Mouse (Mus musculus) gastrocnemius, adult 2 months (tissue): ENCODE measurements around the gene Gm49339. TPM values are rescaled to one million over a fixed set of nuclear protein-coding genes. Genes with fewer than 3 reads are reported as not detected.
"Not testable (repeated sequence)": the region's sequence is repeated elsewhere in the genome, so short reads cannot be mapped to it uniquely, and the experiment has no call there.

Source experiments
- DNase-seq: peaks from one replicate; pipeline ENCODE4 v3.0.0; 2022
- H3K27ac ChIP-seq: fragments of 200-600 bp; 2 replicates; pipeline ENCODE4 v1.8.1; 2022; ENCODE audit warnings: mild to moderate bottlenecking
- H3K4me3 ChIP-seq: fragments of 200-600 bp; 2 replicates; pipeline ENCODE4 v1.8.1; 2022; ENCODE audit warnings: mild to moderate bottlenecking, moderate library complexity
- CTCF ChIP-seq: fragments of 200-600 bp; IDR thresholded peaks from 2 replicates; pipeline ENCODE4 v1.8.1; 2022; ENCODE audit warnings: antibody characterized with exemption, mild to moderate bottlenecking, moderate library complexity
- intact Hi-C: fragments of 180-260 bp; cut with DNase I; formaldehyde crosslinking; loops from one replicate; pipeline ENCODE4 v1.15.1; 2025
- long read RNA-seq, 2 experiments: library from polyadenylated mRNA; stranded (forward); transcript quantifications; one replicate each; pipeline ENCODE4 v2.0.0; 2021
- total RNA-seq, 2 experiments: library from RNA; stranded (reverse); gene quantifications; 2 replicates each; pipeline ENCODE4 v1.2.3; 2021

Gm49339 gene
- total RNA-seq: not detected
- long read RNA-seq, experiment 1: 0 reads
- long read RNA-seq, experiment 2: 0 reads

DNA sequence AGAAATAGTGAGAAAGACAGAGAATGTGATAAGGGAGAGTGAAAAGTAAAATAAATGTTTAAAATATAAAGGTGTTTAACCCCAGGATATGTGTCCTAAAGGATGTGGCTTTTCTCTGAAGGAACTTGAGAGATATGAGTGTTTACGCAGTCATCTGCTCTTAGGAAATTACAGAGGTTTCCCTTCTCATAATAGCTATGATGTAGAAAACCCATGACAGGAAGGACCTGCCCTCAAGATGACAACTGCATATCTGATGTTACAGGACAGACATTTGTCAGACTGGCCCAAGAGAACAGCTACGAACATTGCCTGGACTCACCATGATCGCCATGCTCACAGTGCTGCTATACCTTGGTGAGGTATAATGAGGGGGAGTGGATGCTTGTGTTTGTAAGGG, at the start of gene Gm49339, which contains the start of gene Lilr4b:
Gene Gm49339 (plus strand): TSS at position 216 of the 400 bp plus-strand sequence.
Gene Lilr4b (plus strand): TSS at position 236 of the 400 bp plus-strand sequence.
- H3K27ac ChIP-seq, intact Hi-C loops, H3K4me3 ChIP-seq, DNase-seq: not testable (repeated sequence)

- TF ChIP-seq CTCF: no peak
- no peak for DNase-seq
- Histone ChIP-seq H3K27ac (no peak overlapping the region), H3K4me3 (no peak overlapping the region)
- intact Hi-C loops: no loop called here
Observed at GRCm38 (mm10) chr10:51432940-51433339, 47.5 kb upstream of the Gm49339 start.

- no peak for TF ChIP-seq CTCF
- DNase-seq: no peak
- Histone ChIP-seq H3K27ac (no peak overlapping the region), H3K4me3 (no peak overlapping the region)
- intact Hi-C loops: no loop called here
Observed at GRCm38 (mm10) chr10:51435684-51436083, 44.7 kb upstream of the Gm49339 start.

GRCm38 (mm10) chr10:51451610-51452009, 28.8 kb upstream of the Gm49339 start:
- intact Hi-C loops: no loop called here
- H3K4me3 ChIP-seq: no peak overlapping the region
- no peak overlapping the region for H3K27ac ChIP-seq
- DNase-seq: no peak
- no peak for TF ChIP-seq CTCF

DNA sequence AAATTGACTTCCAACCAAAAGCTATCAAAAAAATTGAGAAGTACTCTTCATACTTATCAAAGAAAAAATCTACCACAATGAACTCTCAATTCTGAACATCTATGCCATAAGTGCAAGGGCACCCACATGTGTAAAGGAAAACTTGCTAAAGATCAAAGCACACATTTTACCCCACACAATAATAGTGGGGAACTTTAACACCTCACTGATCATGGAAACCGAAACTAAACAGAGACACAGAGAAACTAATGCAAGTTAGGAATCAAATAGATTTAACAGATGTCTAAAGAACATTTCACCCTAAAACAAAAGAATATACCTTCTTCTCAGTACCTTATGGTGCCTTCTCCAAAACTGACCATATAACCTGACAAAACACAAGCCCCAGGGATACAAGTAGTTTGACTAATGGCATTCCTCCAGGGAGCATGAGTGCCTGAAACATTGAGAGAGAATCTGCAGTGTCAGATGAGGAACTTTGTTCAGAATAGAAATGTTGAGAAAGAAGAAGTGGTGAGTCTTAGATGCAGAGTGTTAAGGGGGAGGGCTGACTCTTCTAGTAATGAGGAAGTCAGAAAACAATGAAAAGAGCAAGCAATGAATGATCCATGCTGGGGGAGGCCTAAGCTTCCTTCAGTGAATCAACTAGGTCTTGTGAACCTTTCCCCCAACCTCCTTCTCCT, 26.7 kb upstream of the Gm49339 start:
- Histone ChIP-seq H3K27ac (no peak overlapping the region), H3K4me3 (no peak overlapping the region)
- no peak for DNase-seq
- no peak for TF ChIP-seq CTCF
- intact Hi-C loops: no loop called here

DNA sequence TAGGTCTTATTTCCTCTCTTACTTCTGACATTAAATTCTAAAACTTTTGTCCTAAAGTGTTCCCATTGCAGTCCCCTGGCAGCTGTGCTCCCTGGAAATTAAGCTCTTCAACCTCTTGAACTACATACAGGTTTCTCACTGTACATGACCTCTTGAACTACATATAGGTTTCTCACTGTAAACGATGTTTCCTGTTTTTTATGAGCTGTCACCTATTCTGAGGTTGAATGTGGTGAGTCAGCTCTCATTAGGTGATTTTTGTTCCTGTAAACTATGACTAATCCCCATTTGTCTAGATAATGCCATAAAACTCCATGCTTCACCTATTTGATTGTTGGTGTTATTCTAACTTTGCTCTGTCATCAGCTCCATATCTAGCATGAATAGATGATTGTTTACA, 26.0 kb upstream of the Gm49339 start:
- H3K27ac ChIP-seq: no peak overlapping the region

GRCm38 (mm10) chr10:51455762-51456161, 24.6 kb upstream of the Gm49339 start:
- intact Hi-C loops: no loop called here
- no peak for DNase-seq
- H3K27ac ChIP-seq: no peak overlapping the region
- no peak for TF ChIP-seq CTCF
- H3K4me3 ChIP-seq: no peak overlapping the region

More for the DNA sequence above, 26.0 kb upstream of the Gm49339 start:
- intact Hi-C loops: no loop called here
- TF ChIP-seq CTCF: no peak
- no peak overlapping the region for H3K4me3 ChIP-seq
- no peak for DNase-seq

DNA sequence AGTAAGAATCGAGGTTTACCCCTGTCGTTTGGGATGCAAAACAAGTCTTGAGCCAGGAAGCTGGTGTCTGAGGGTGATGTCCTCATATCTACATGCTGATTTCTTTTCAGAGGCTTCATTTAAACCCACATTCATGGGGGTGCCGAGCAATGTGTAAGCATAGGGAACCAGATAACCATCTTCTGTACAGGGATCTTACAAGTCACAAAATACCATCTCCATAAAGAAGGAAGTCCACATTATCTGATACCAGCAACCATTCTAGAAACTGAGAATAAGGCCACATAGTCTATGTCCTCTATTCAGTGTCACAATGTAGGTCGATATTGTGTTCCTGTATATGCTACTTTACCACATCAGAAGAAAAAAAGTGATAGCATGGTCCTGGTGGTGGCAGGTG, 24.0 kb upstream of the Gm49339 start:
- H3K4me3 ChIP-seq: no peak overlapping the region
- 0 out of 2 replicates have a peak overlapping the region, but pooled peaks have one; percentile 16 for H3K27ac ChIP-seq
- no peak for DNase-seq
- intact Hi-C loops: no loop called here
- TF ChIP-seq CTCF: no peak

DNA sequence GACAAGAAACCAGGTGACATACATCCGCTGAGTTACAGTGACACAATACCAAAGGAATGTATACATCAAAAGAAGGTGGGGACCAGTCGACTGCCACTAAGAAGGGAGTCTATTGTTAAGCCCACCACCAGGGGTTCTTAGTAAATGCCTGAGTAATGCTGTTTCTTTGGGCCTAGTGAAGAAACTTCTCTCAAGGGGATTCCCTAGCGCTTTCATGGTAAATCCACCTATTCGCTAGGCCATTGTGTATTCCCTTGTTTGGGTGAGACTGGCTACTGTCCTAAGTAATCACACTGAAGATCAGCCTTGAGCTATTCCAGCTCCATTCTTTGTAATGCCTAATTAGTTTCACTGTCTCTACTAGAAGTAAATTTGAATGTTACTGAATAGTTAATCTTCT, 16.6 kb upstream of the Gm49339 start:
- DNase-seq, H3K27ac ChIP-seq, intact Hi-C loops, H3K4me3 ChIP-seq: not testable (repeated sequence)

DNA sequence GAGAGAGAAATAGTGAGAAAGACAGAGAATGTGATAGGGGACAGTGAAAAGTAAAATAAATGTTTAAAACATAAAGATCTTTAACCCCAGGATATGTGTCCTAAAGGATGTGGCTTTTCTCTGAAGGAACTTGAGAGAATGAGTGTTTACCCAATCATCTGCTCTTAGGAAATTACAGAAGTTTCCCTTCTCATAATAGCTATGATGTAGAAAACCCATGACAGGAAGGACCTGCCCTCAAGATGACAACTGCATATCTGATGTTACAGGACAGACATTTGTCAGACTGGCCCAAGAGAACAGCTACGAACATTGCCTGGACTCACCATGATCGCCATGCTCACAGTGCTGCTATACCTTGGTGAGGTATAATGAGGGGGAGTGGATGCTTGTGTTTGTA, 10.3 kb downstream of the Gm49339 start, which contains the start of gene Lilrb4a:
Gene Lilrb4a (plus strand): TSS at position 266 of the 400 bp plus-strand sequence.
- intact Hi-C loops, H3K27ac ChIP-seq, H3K4me3 ChIP-seq: not testable (repeated sequence)

GRCm38 (mm10) chr10:51520021-51520420, 39.6 kb downstream of the Gm49339 start:
- DNase-seq: no peak
- Histone ChIP-seq H3K27ac (no peak overlapping the region), H3K4me3 (no peak overlapping the region)
- intact Hi-C loops: no loop called here
- no peak for TF ChIP-seq CTCF

More for the DNA sequence above, 10.3 kb downstream of the Gm49339 start, which contains the start of gene Lilrb4a:
- not testable (repeated sequence) for DNase-seq

DNA sequence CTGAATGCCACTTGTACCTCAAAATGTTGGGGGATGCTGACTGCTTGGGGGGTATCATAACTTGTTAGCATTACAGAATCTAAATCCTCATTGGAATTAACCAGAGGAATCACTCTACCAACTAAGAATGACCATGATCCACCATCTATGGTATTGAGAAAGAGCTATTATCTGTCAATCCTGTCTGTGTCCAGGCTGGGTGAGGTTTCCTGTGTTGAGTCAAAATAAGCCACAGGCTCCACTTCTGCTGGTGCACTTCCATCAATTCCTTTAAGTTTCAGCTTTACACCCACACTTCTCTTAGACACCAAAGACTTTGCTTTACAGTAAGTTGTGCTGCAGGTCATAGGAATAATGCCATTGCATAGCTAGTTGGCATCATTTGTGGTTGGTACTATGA, 41.0 kb downstream of the Gm49339 start:
- Histone ChIP-seq H3K4me3 (no peak overlapping the region), H3K27ac (no peak overlapping the region)
- no peak for DNase-seq
- intact Hi-C loops: no loop called here
- TF ChIP-seq CTCF: no peak

DNA sequence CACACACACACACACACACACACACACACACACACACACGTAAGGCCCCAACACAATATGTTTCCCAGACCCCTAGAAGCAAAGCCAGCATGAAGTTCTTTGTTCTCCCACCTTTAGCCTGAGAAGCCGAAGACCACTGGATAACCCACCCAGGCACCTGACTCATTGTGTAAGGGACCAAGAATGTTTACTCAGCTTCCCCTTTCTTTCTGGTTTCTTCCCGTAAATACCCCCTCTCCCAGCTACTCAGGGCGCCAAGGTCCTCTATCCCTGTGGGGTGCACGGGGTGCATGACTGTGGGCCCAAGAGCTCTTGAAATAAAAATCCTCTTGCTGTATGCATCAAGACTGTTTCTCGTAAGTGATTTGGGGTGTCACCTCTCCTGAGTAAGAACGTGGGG, 45.7 kb downstream of the Gm49339 start:
- DNase-seq: no peak
- no peak overlapping the region for H3K27ac ChIP-seq
- no peak overlapping the region for H3K4me3 ChIP-seq
- intact Hi-C loops: no loop called here
- no peak for TF ChIP-seq CTCF

DNA sequence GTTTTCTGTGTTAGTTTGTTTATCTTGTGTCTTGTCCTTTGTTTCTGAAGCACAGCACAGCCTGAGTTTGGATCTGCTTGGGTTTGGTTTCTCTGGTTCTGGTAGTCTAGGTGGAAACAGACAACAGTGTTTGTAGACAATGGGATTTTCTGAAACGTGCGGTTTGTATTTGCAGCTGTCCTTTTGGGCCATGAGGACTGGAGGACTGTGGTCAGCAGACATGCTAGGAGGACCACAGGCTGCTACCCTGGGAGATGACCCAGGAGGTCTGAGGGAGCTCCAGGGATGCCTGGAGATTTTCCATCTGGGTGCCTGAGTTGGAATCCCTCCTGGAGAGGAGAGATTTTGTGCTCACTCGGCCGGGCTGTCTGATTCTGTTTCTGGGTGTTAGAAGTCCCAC, 46.2 kb downstream of the Gm49339 start:
- intact Hi-C loops: no loop called here
- no peak overlapping the region for H3K27ac ChIP-seq
- no peak for TF ChIP-seq CTCF
- DNase-seq: no peak
- no peak overlapping the region; the same call in 1 of the 2 replicates for H3K4me3 ChIP-seq
